ENCODE assay signal across 8 mouse cellular contexts in genomic region chr9:21508871-21509404, GRCm38 (mm10). TPM values are rescaled to one million over a fixed set of nuclear protein-coding genes. Genes with fewer than 3 reads are reported as not detected.
DNase-seq lines count a peak whose midpoint lies in the region; ATAC-seq and TF ChIP-seq lines count a peak whose summit lies in the region.

No protein-coding gene starts in this region.

- H3K4me3 ChIP-seq in kidney, embryonic 15.5 days (replicated peaks), result peak overlapping the region; percentile 87
- peak overlapping the region; percentile 71 for H3K4me3 ChIP-seq in embryonic facial prominence, embryonic 11.5 days (ENCODE audit: low read depth, low read length)
- H3K4me3 ChIP-seq in hindbrain, postnatal 0 days (ENCODE audit: low read length), result peak overlapping the region; percentile 53
- H3K4me3 ChIP-seq in midbrain, postnatal 0 days (ENCODE audit: low read depth, low read length), result peak overlapping the region; percentile 44

- peak overlapping the region; percentile 97 for H3K27ac ChIP-seq in kidney, embryonic 15.5 days
- H3K27ac ChIP-seq in embryonic facial prominence, embryonic 11.5 days (replicated peaks; ENCODE audit: low read depth, low read length), result no peak overlapping the region
- peak overlapping the region; percentile 85; the same call in 1 of the 2 replicates for H3K27ac ChIP-seq in hindbrain, postnatal 0 days
- H3K27ac ChIP-seq in midbrain, postnatal 0 days (ENCODE audit: low read depth, low read length), result peak overlapping the region; percentile 79

- no peak for TF ChIP-seq CTCF in hindbrain, postnatal 0 days (IDR thresholded peaks at IDR 0.05; ENCODE audit: low read depth)
- no peak for TF ChIP-seq CTCF in midbrain, postnatal 0 days (IDR thresholded peaks at IDR 0.05)

- DNase-seq in kidney, postnatal 25 days, result no peak
- DNase-seq in embryonic facial prominence, embryonic 11.5 days (ENCODE audit: low spot score), result no peak
- DNase-seq in hindbrain, postnatal 0 days (ENCODE audit: low spot score), result no peak
- DNase-seq in midbrain, postnatal 0 days (ENCODE audit: low spot score), result no peak
- no peak for DNase-seq in embryo, embryonic 9.5 days (ENCODE audit: extremely low spot score)
- no peak for DNase-seq in B cell, adult 2 months
- DNase-seq in adrenal gland, adult 18-20 months (ENCODE audit: low spot score in 2 of 2), result no peak

- peaks cover 53% of the 10 kb centered on the region for H3K36me3 ChIP-seq in kidney, embryonic 15.5 days
- peaks cover 9% of the 10 kb centered on the region for H3K36me3 ChIP-seq in embryonic facial prominence, embryonic 11.5 days (replicated peaks; ENCODE audit: control insufficient read depth, insufficient read depth, low read depth, low read length)
- H3K36me3 ChIP-seq in hindbrain, postnatal 0 days (ENCODE audit: insufficient read depth, low read length), result peaks cover 36% of the 10 kb centered on the region
- peaks cover 45% of the 10 kb centered on the region for H3K36me3 ChIP-seq in midbrain, postnatal 0 days (ENCODE audit: insufficient read depth, low read length)

- H3K4me1 ChIP-seq in kidney, embryonic 15.5 days, result peaks cover 43% of the 10 kb centered on the region
- H3K4me1 ChIP-seq in embryonic facial prominence, embryonic 11.5 days (ENCODE audit: control insufficient read depth, insufficient read depth, low read length), result peaks cover 4% of the 10 kb centered on the region; the same call in 1 of the 2 replicates
- peaks cover 9% of the 10 kb centered on the region; the same call in 1 of the 2 replicates for H3K4me1 ChIP-seq in hindbrain, postnatal 0 days (ENCODE audit: insufficient read depth, low read length)
- peaks cover 11% of the 10 kb centered on the region; the same call in 1 of the 2 replicates for H3K4me1 ChIP-seq in midbrain, postnatal 0 days (ENCODE audit: insufficient read depth, low read length)

- no peak for ATAC-seq in kidney, embryonic 15.5 days (replicated peaks; ENCODE audit: low FRiP score)
- no peak for ATAC-seq in embryonic facial prominence, embryonic 11.5 days (replicated peaks; ENCODE audit: insufficient number of reproducible peaks, low FRiP score, low TSS enrichment, low read depth)
- no peak for ATAC-seq in hindbrain, postnatal 0 days
- no peak for ATAC-seq in midbrain, postnatal 0 days (ENCODE audit: low FRiP score)

- WGBS in kidney, embryonic 15.5 days, result 54% methylated on average over 7 of the region's 7 CpGs
- WGBS in embryonic facial prominence, embryonic 11.5 days, result 63% methylated on average over 7 of the region's 7 CpGs
- 80% methylated on average over 7 of the region's 7 CpGs for WGBS in hindbrain, postnatal 0 days
- 77% methylated on average over 7 of the region's 7 CpGs for WGBS in midbrain, postnatal 0 days

- no peaks in the 10 kb centered on the region for H3K27me3 ChIP-seq in kidney, embryonic 15.5 days
- no peaks in the 10 kb centered on the region for H3K27me3 ChIP-seq in embryonic facial prominence, embryonic 11.5 days (ENCODE audit: control insufficient read depth, insufficient read depth, low read length)
- H3K27me3 ChIP-seq in hindbrain, postnatal 0 days (ENCODE audit: insufficient read depth, low read length), result no peaks in the 10 kb centered on the region
- no peaks in the 10 kb centered on the region for H3K27me3 ChIP-seq in midbrain, postnatal 0 days (ENCODE audit: insufficient read depth, low read length)

- H3K9me3 ChIP-seq in kidney, embryonic 15.5 days (replicated peaks), result no peaks in the 10 kb centered on the region
- H3K9me3 ChIP-seq in embryonic facial prominence, embryonic 11.5 days (replicated peaks; ENCODE audit: control insufficient read depth, low read length), result no peaks in the 10 kb centered on the region
- no peaks in the 10 kb centered on the region for H3K9me3 ChIP-seq in hindbrain, postnatal 0 days (ENCODE audit: low read length)
- no peaks in the 10 kb centered on the region for H3K9me3 ChIP-seq in midbrain, postnatal 0 days (ENCODE audit: low read length)

- H3K9ac ChIP-seq in kidney, embryonic 15.5 days, result peak overlapping the region; percentile 82
- H3K9ac ChIP-seq in embryonic facial prominence, embryonic 11.5 days (replicated peaks; ENCODE audit: low read length), result no peak overlapping the region
- peak overlapping the region; percentile 54; the same call in 1 of the 2 replicates for H3K9ac ChIP-seq in hindbrain, postnatal 0 days (replicated peaks; ENCODE audit: low read length)
- H3K9ac ChIP-seq in midbrain, postnatal 0 days (replicated peaks; ENCODE audit: low read length, poor library complexity, severe bottlenecking), result peak overlapping the region; percentile 55

- peak overlapping the region; percentile 78 for H3K4me2 ChIP-seq in kidney, embryonic 15.5 days
- peak overlapping the region; percentile 56 for H3K4me2 ChIP-seq in embryonic facial prominence, embryonic 11.5 days (ENCODE audit: low read depth, low read length)
- peak overlapping the region; percentile 66 for H3K4me2 ChIP-seq in hindbrain, postnatal 0 days (ENCODE audit: low read depth, low read length)
- H3K4me2 ChIP-seq in midbrain, postnatal 0 days (ENCODE audit: low read depth, low read length, poor library complexity, severe bottlenecking), result peak overlapping the region; percentile 76

RNA-seq across cellular contexts. Expression of gene Tmed1, which starts 1.1 kb away (rescaled TPM):
- 133 and 138 TPM in 2 replicates for polyA plus RNA-seq in kidney, embryonic 15.5 days (2015; fragmentation: Nextera tagmentation; extraction: Ambion mirVana)
- 81.3 and 86.9 TPM in 2 replicates for polyA plus RNA-seq in embryonic facial prominence, embryonic 11.5 days (2014; fragmentation: Nextera tagmentation; extraction: Ambion mirVana)
- 50.2 and 61.3 TPM in 2 replicates for total RNA-seq in hindbrain, postnatal 0 days (2014; rRNA removed)
- 59.2 and 65.8 TPM in 2 replicates for polyA plus RNA-seq in hindbrain, postnatal 0 days (2015; fragmentation: Nextera tagmentation; extraction: Ambion mirVana)
- total RNA-seq in midbrain, postnatal 0 days (2014; rRNA removed), result 42.5 and 46.0 TPM in 2 replicates
- 51.1 and 64.7 TPM in 2 replicates for polyA plus RNA-seq in midbrain, postnatal 0 days (2015; fragmentation: Nextera tagmentation; extraction: Ambion mirVana)
- total RNA-seq in adrenal gland, adult 18-20 months (2021), result 10 to 100 TPM; 25.6 to 28.8 TPM

RNA-seq across cellular contexts. Expression of gene AB124611, which starts 17.0 kb away (rescaled TPM):
- 2.9 and 5.2 TPM in 2 replicates for polyA plus RNA-seq in kidney, embryonic 15.5 days (2015; fragmentation: Nextera tagmentation; extraction: Ambion mirVana)
- polyA plus RNA-seq in embryonic facial prominence, embryonic 11.5 days (2014; fragmentation: Nextera tagmentation; extraction: Ambion mirVana), result 1.00 and 1.4 TPM in 2 replicates
- 1.2 and 2.2 TPM in 2 replicates for total RNA-seq in hindbrain, postnatal 0 days (2014; rRNA removed)
- 1.1 and 1.2 TPM in 2 replicates for polyA plus RNA-seq in hindbrain, postnatal 0 days (2015; fragmentation: Nextera tagmentation; extraction: Ambion mirVana)
- total RNA-seq in midbrain, postnatal 0 days (2014; rRNA removed), result 1.4 and 1.7 TPM in 2 replicates
- polyA plus RNA-seq in midbrain, postnatal 0 days (2015; fragmentation: Nextera tagmentation; extraction: Ambion mirVana), result 0.68 and 0.98 TPM in 2 replicates
- 1 to 10 TPM; 1.5 to 4.3 TPM for total RNA-seq in adrenal gland, adult 18-20 months (2021)

RNA-seq across cellular contexts. Expression of gene Carm1, which starts 37.8 kb away (rescaled TPM):
- polyA plus RNA-seq in kidney, embryonic 15.5 days (2015; fragmentation: Nextera tagmentation; extraction: Ambion mirVana), result 44.1 and 50.2 TPM in 2 replicates
- 62.4 and 64.2 TPM in 2 replicates for polyA plus RNA-seq in embryonic facial prominence, embryonic 11.5 days (2014; fragmentation: Nextera tagmentation; extraction: Ambion mirVana)
- 84.9 and 92.7 TPM in 2 replicates for total RNA-seq in hindbrain, postnatal 0 days (2014; rRNA removed)
- polyA plus RNA-seq in hindbrain, postnatal 0 days (2015; fragmentation: Nextera tagmentation; extraction: Ambion mirVana), result 20.6 and 25.0 TPM in 2 replicates
- 85.3 and 97.4 TPM in 2 replicates for total RNA-seq in midbrain, postnatal 0 days (2014; rRNA removed)
- 23.0 and 27.3 TPM in 2 replicates for polyA plus RNA-seq in midbrain, postnatal 0 days (2015; fragmentation: Nextera tagmentation; extraction: Ambion mirVana)
- 10 to 100 TPM; 40.4 to 43.3 TPM for total RNA-seq in adrenal gland, adult 18-20 months (2021)
